Mouse (Mus musculus): ENCODE measurements around the gene Mtap.

- no peak for TF ChIP-seq GATA1 (IDR thresholded peaks at IDR 0.05; ENCODE audit: borderline replicate concordance, low read length)
- TF ChIP-seq FLI1 (IDR thresholded peaks at IDR 0.05; ENCODE audit: low read length) = no peak
Measured at GRCm38 (mm10) chr4:89161389-89161788, 24.5 kb downstream of the Mtap start.

All from megakaryocyte, embryonic 14.5 days (primary cell).